Mouse (Mus musculus) urinary bladder, postnatal 10 days (tissue): ENCODE data around the gene Dntt.

Experiments used
- DNase-seq: peaks from one replicate; pipeline ENCODE4 v3.0.0; 2022; ENCODE audit warnings: low spot score

Dntt gene

DNA sequence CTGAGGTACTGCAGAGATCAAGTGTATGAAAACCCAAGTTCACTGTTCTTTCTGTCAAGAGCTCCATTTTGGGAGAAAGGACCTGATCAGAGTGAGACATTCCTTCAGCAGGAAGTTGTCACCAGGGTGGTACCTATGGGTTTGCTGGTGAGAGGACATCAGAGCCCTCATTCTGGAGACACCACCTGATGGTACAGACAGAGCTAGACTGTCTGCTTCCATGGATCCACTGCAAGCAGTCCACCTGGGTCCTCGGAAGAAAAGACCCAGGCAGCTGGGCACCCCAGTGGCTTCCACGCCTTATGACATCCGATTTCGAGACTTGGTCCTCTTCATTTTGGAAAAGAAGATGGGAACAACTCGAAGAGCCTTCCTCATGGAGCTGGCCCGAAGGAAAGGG lies at the start of gene Dntt:
Gene Dntt (plus strand): TSS at position 57 of the 400 bp plus-strand sequence.
- no peak for DNase-seq

DNA sequence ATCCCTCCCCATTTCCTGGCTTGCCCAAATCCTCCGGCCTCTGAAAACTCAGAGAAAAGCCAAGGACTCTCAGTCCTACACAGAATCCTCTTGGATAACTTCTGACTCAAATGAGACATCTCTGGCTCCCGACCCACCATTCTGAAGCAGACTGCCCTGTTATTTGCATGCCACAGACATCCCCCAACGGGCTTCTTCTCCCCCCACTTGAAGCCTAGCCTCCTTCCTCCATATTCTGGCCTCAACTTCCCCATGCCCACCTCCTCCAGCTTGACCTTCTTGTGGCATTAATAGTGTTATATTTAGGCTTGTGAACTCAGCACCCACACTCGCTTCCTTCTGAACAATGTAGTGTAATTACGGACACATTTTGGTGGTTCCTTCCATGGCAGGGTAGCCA lies 48.4 kb upstream of the Dntt start:
- DNase-seq, result no peak

DNA sequence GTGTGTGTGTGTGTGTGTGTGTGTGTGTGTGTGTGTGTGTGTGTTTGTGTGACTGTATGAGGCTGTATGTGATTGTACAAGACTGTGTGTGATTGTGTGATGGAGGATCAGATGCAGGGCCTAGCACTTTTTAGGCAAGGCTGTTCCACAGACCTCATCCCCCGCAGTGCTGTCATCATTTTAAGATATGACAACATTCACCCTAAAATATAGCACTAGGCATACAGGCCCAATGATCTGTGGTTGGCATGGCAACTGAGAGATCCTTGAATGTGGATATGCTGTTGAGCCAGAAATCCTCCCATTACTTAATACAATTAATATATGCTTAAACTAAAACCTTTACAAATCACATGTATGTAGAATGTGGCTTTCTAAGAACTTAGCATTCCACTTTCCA lies 44.5 kb upstream of the Dntt start:
- DNase-seq, result no peak

DNA sequence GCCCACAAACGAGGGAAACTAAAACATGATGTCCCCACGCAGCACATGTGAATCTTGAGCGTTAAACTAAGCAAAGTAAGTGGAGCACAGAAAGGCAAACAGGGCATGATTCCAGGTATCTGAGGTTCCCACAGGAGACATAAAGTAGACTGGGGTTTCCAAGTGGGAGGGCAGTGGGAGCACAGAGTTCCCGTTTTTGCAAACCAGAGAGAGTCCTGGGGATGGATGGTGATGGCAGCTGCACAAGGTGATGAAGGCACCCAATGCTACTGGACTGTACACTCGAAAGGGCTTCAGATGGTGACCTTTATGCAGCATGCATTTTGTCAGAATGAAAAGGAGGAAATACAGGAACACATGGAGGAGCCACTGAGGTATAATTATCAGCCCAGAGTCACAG lies 40.2 kb upstream of the Dntt start:
- DNase-seq, result no peak

DNA sequence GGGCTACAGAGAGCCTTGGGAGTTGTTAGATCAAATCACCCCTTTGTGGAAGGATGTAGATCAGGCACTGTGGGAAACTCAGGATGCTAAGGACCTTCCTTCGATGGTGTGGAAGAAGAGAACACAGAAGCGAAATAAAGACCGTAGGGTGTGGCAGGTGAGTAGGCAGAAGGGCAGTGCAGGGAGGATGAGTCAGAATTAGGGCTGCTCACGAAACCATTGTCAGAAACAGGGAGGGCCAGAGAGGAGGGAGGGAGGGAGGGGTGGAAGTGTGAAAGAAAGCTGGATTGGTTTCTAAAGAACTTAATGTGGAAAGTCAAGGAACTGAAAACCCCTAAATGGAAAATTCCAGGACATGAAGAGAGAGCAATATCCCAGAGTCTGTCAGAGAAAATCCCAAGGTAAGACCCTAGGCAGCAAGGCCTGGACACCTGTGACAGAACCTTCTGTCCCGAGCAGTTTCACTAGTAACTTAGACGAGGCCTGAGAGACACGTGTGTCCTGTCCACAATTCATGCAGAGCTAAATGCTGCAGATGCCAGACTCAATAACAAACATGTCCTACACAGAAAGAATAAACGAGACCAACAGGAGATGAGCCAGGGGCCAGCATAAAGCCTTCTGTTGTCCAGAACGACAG lies 39.0 kb upstream of the Dntt start:
- DNase-seq, result no peak

DNA sequence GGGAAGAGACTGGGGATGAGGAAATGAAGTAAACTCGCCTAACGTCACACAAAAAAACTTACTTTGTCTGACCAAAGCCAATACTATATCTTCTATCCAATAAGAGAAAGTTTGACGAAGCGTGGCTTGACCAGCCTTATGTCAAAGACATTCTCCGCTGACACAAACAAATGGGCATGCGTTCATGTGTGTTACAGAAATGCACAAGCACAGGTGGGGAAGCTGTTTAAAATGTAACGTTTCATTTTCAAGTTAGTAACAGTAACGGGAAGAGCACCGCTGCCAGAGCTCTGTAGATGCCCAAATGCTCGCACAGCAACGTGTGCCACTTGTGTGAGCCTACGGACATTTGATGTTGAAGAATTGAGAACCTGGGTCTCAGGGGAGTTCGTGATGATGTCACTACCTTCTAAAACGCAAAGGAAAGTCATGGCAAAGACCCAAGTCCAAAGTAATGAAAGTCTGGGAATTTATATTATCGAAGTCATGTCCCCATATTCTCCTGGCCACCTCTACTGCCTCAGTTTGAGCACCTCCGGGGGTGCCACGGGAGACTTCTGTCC lies 38.2 kb upstream of the Dntt start:
- no peak for DNase-seq

DNA sequence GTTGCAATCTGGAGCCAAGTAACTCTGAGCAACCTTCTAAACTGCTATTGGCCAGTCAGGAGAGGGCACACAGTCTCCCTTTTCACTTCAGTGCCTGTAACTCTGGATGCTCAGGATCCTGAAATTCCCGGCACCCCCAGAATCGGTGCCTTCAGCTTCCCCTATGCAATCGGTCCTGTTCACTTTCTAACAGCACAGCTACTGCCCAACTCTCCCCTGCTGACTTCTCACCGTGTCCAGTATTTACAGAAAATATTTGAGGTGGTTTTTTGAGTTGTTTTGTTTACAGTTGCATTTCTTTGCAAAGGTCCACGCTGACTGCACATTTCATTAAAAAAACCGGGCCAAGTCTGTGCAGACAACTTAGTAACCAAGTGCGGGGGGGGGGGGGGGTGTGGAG lies 37.4 kb upstream of the Dntt start:
- no peak for DNase-seq

DNA sequence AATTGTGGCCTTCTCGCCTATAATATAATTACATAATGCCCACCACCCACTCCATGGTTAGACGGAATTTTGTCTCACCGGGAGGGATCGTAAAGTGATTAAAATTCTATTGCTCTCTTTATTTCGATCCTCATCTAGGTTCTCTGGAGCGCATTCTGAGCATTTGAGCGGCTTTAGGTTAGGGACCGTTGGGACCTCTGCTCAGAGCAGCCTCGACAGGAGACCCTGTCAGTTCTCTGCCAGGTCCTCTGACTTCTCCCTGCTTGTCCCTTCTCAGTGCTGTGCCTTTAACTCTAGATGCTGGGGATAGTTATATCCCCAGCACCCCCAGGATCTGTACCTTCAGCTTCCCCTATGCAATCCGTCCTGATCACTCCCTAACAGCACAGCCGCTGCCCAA lies 37.0 kb upstream of the Dntt start:
- DNase-seq, result no peak

DNA sequence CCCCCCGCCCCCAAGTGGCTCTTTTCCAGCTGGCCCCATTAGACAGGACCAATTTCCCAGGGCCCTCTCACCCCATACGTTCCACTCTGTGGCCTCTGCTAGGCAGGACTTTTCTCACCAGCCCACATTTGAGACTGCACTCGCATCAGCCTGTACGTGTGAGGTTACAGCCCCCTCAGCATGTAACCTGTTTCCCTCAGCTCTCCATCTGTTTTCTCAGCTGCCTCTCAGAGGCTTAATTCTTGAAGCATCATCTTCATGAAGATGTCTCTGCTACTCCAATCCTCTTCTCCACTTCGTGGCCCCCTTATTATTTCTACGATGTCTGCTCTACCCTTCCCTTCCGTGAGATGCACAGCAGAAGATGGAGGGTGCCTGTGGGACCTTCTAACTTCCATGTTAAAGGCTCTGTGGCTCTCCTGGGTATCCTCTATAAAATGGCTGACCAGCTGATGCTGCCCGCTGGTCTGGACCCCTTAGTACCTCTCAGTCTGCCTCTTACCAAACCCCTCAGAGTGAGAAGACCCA lies 36.5 kb upstream of the Dntt start:
- no peak for DNase-seq

DNA sequence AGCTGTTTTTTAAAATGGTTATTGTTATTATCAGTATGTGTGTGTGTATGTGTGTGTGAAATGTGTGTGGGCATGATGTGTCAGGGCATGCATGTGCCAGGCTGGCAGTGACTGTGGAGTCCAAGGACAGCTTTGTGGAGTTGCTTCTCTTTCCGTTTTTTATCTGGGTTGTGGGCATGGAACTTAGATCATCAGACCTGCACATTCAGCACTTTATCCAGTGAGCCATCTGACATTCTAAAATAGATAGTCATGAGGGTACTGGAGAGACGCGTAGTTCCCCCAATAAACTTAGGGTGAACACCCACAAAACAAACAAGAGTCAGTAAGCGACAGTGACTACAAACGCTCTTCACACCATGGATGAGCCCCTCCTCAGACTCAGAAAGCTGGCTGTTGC lies 35.7 kb upstream of the Dntt start:
- no peak for DNase-seq

DNA sequence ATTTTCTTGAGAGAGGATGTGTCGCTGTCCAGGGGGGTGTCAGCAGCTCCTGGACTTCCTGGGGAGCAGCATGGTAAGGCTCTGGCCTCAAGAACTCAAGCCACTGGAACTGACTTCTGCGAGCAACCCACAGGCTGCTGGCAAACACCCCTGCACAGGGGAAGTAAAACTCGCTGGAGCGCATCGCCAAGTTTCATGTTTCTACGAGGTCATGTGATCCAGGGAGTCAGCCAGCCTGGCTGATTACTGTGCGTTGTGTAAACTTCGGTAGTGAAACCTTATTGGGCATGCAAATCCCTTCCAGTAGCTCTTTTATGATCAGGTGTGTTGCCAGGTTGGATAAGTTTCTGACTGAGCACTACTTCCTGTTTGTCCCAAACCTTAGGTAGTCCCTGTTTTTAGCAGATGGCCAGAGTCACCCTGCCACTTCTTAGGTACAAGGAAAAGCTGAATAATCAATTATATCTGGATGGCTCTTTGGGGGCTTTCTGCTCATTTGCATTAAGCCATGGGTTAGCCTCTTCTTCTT lies 35.0 kb upstream of the Dntt start, which contains the start of gene Blnk:
Gene Blnk (minus strand): TSS at position 479 of the 529 bp plus-strand sequence.
- DNase-seq, result no peak

DNA sequence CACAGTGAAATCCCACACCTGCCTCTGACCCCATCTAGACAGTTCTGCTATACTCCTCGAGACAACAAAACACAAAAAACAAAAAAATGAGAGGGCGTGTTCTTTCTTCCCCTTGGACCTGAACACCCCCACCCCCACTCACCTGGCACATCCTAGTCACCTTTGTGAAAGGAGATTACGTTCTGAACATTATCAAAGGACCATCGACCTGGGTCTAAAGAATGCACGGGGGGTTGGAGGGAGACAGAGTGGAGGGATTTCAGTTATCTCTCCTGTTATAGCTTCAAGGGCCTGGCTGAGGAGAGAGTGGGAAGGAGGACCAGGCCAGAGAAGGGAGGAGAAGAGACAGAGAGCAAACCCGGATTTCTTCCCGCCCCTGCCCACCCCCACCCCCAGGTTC lies 34.2 kb upstream of the Dntt start:
- DNase-seq, result no peak

DNA sequence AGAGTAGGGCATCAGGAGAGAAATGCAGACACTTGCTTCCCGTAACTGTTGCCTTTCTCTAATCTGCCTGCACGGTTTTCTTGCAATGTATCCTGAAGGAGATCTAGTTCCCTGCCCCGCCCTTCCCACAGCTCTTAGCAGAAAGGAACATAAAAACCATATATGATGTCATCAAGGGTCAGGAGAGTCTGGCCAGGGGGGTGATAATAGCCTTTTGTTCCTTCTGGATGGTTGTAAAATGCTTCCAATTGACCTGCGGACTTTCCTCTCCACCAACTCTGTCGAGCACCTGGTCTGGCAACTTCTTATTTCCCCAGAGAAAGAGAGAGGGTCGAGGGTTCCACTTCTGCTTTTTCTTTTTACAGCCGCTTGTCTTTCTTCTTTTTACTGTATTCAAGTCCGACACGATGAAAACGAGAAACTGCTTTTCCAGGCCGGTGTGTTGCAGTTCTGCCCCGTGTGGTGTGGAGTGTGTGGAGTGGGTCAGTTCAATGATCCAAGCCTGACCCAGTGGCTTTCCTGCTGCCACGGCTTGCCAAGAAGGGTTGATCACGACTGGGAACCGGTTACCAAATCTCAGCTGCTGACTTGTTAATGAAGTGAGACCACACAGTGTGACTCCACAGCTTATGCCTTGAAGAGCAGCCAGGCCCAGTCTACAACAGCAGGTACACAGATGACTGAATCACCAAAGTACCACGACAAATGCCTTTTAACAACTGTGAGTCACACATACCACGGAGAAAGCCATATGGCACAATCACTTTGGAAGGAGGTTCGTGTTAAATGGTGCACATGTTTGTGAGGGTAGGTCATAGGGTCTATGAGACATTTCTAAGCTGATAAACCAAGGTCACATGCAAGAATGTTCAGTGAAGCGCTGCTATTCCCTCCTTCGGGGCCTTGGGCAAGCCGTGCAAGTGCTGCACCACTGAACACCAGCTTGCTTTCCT lies 33.4 kb upstream of the Dntt start:
- no peak for DNase-seq

DNA sequence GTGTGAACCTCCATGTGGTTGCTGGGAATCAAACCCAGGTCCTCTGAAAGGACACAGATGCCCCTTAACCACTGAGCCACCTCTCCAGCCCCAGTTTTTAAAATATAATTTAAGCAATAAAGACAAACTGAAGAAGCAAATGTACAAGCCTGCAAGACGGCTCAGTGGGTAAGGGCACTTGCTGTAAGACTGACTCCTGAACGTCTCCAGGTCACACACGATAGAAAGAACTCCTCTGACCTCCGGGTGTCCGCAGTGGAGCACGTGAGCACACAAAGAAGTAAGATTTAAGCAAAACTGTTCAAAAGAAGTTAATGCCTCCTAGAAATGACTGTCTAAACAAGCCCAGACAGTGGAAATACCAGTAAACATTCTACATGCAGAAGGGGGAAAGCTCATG lies 32.4 kb upstream of the Dntt start:
- DNase-seq, result no peak

DNA sequence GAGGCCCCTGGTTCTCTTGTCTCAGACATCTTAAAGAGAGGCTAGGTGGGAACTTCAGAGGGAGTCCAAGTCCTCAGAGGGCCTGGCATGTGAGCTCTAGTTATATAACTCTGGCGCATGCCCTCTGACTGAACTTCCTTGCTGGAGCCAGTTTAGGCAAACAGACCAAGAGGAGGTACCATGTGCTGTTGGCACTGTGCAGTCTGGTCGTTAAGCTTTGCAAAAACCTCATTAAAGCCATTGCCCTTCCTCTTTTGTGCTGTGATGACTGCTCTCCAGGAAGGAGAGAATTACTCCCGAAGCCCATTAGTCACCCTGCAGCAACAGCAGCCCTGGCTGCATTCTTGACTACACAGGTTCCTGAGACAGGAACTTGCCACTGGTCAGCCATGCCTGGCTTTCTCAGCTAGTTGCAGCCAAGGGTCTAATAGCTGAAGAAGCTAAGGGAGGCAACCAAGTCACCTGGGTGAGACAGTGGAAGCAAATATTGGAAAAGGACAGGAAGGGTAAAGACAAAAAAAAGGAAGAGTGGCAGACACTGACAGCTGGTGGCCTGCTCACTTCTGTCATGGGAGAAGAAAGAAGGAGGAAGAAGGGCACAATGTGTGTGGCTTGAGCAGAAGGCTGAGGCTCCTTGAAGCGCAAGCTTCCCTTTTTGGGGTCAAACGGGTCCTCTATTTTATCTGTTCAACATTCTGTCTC lies 30.5 kb upstream of the Dntt start:
- no peak for DNase-seq

DNA sequence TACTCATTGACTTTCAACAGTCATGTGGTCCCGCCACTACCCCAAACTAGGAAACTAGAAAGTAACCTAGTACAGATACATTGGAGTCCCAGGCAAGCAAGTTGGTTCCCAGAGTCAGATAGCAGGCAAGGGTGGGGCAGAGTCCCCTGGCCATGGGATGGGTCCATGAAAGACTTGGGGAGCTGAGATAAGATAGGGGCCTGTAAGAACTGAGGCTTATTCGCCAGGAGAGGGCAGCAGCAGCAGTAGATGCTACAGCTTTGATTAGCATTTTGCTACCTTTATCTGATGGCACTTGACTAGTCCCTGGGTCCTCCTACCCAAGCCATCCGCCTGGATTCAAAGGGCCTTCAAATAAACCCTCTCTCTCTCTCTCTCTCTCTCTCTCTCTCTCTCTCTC lies 29.5 kb upstream of the Dntt start:
- DNase-seq, result no peak

DNA sequence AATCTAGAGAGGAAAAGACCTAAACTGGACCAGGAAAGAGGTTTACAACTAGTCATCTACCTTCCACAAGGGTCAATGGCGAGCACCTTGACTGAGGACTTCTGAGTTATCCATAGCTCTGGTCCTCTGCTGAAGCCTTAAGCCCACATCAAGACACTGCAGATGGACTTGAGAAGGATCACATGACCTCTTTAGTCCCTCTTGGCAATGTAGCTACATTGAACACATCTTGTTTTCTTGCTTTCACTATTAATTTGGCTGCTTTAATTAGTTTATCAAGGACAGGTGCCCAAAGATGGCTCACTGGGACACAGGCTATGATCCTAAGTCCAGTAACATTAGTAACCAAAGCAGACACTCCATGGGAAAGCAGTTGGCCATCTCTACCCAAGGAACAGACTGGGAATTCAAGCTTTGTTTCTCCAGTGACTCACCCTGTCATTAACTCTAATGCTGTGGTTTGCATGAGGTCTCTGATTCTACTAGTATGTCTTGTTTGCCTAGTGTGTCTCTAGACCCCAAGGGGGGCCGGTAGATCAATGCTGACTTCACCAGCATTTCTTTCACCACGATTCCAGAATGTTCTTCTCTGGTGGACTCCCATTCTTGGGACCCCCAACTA lies 25.3 kb upstream of the Dntt start:
- DNase-seq, result no peak

DNA sequence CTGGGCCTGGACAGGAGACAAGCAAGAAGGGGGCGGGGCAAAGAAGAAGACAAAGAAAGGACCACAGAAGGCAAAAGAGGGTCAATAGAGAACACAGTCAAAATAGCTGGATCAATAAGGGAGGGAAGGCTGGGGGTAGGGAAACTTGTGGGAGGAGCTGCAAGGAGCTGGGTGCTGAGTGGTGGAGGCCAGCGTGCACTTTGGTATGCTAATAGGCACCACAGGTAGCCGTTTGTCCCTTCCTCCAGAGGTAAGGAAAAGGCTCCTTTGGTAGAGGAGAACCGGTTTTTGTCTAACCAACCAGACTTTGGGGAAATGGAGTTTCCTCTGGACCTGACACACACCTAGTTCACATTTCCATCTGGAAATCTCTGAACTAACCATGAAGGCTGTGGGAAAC lies 22.5 kb upstream of the Dntt start:
- no peak for DNase-seq

DNA sequence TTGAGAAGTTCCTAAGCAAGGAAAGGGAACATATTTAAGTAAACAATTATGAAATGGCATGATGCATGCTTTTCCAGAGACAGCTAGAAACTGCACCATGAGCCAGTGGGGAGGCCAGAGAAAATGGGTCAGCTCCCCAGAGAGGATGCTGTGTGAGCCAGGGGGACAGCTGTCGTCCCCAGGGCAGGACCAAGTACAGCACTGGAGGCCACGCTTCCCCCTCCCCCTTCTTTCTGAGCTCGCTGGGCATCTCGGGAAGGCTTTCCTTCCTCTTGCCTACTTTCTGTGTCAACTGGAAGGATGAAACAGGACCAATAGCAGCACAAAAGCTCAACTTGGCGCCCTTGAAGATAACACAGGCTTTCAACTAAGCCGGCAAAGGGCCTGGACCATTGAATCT lies 21.7 kb upstream of the Dntt start:
- no peak for DNase-seq

DNA sequence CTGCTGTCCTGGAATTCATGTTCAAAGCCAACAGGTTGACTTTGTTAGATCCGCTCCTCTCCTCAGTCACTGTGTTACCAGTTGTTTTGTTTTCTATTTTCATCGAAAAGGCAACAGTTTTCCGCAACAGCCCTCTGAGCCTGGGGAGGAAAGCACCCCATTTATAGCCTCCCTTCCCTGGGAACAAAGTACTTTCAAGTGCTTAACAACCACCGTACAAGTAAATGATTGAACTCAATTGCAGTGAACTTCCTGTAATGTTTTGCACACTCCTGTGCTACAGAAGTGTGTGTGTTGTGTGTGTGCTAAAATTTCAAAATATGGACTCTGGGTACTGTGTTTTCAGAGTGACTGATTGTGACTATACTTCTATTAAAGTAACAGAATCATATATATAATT lies 21.3 kb upstream of the Dntt start:
- no peak for DNase-seq

DNA sequence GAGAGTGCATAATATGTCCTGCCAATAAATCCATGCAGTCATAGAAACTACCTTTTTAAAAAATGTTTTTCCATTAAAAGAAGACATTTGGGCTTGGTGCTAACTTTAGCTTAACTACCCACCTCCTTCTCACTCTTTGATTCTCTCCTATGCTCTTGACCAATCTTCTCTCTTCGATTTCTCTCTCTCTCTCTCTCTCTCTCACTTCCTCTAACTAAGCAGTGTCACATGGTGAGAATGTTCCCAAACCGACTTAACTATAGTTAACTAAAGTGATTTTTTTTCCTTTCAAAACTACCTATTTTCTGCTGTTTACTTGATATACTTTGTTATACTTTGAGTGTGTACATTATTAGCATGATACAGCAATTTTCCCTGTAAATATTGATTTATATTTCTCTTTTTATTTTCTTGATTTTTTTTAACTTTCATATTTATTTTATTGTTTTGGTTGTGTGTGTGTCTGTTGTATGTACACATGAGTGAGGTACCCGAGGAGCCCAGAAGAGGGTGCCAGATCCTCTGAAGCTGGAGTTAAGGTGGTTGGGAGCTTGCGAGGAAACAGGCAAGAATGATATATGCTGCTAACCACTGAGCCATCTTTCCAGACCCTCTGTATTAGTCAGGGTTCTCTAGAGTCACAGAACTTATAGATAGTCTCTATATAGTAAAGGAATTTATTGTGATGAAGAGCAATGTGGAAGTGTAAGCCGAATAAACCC lies 20.2 kb upstream of the Dntt start:
- DNase-seq, result no peak
